Mouse (Mus musculus) heart, postnatal 4 days (tissue): ENCODE measurements at regions not wholly inside any gene's neighbourhood (a gene's known extent, or its start where the extent isn't known, plus 50 kb on each side); places are given as distances from the start of the nearest gene placed in this dataset.

Experiments used
- DNase-seq: peaks from one replicate; pipeline ENCODE4 v3.0.0; 2021

GRCm38 (mm10) chr12:16261465-16261864 is 349.3 kb downstream of the Lpin1 start:
- no peak for DNase-seq

- no peak for DNase-seq
Observed at GRCm38 (mm10) chr12:16260981-16261380, 349.8 kb downstream of the Lpin1 start.

GRCm38 (mm10) chr12:16260501-16260900 is 350.3 kb downstream of the Lpin1 start:
- DNase-seq, result no peak

GRCm38 (mm10) chr12:16250621-16251020 is 360.1 kb downstream of the Lpin1 start:
- no peak for DNase-seq

- DNase-seq, result no peak
Observed at GRCm38 (mm10) chr12:16250096-16250495, 360.7 kb downstream of the Lpin1 start.

GRCm38 (mm10) chr12:16239792-16240191 is 371.0 kb downstream of the Lpin1 start:
- DNase-seq, result no peak

- no peak for DNase-seq
Observed at GRCm38 (mm10) chr12:16237498-16237897, 373.3 kb downstream of the Lpin1 start.

- no peak for DNase-seq
Observed at GRCm38 (mm10) chr12:16233559-16233958, 377.2 kb downstream of the Lpin1 start.

- DNase-seq, result no peak
Observed at GRCm38 (mm10) chr12:16232828-16233227, 377.9 kb downstream of the Lpin1 start.

GRCm38 (mm10) chr12:16232051-16232450 is 378.7 kb downstream of the Lpin1 start:
- DNase-seq, result no peak

GRCm38 (mm10) chr12:16231093-16231492 is 379.7 kb downstream of the Lpin1 start:
- DNase-seq, result no peak

- no peak for DNase-seq
Observed at GRCm38 (mm10) chr12:16225428-16225827, 385.3 kb downstream of the Lpin1 start.

GRCm38 (mm10) chr12:16222836-16223450 is 387.8 kb downstream of the Lpin1 start:
- DNase-seq, result peak; percentile 42

- no peak for DNase-seq
Observed at GRCm38 (mm10) chr12:16222205-16222604, 388.6 kb downstream of the Lpin1 start.

- DNase-seq, result peak; percentile 22
Observed at GRCm38 (mm10) chr12:16221142-16221541, 389.6 kb downstream of the Lpin1 start.

GRCm38 (mm10) chr12:16220561-16220960 is 390.2 kb downstream of the Lpin1 start:
- no peak for DNase-seq

GRCm38 (mm10) chr12:16218906-16219305 is 391.9 kb downstream of the Lpin1 start:
- no peak for DNase-seq

GRCm38 (mm10) chr12:16210553-16210952 is 393.8 kb upstream of the Trib2 start:
- no peak for DNase-seq

GRCm38 (mm10) chr12:16210111-16210510 is 393.4 kb upstream of the Trib2 start:
- no peak for DNase-seq

- no peak for DNase-seq
Observed at GRCm38 (mm10) chr12:16204941-16205340, 388.2 kb upstream of the Trib2 start.

GRCm38 (mm10) chr12:16196917-16197316 is 380.2 kb upstream of the Trib2 start:
- no peak for DNase-seq

GRCm38 (mm10) chr12:16191803-16192389 is 375.2 kb upstream of the Trib2 start:
- no peak for DNase-seq

GRCm38 (mm10) chr12:16190706-16191105 is 374.0 kb upstream of the Trib2 start:
- DNase-seq, result peak; percentile 41

- DNase-seq, result peak; percentile 36
Observed at GRCm38 (mm10) chr12:16189441-16189840, 372.7 kb upstream of the Trib2 start.
